Mouse (Mus musculus) embryonic fibroblast, embryonic 13.5 days (primary cell): ENCODE results near the gene Phactr3.

Experiments used
- CTCF ChIP-seq: IDR thresholded peaks from 2 replicates; pipeline ENCODE4 v1.5.1; 2011; ENCODE audit warnings: mild to moderate bottlenecking, control low read depth, low read length, moderate library complexity, borderline replicate concordance; ENCODE audit not compliant: insufficient read depth
- POLR2A ChIP-seq: IDR thresholded peaks from 2 replicates; pipeline ENCODE4 v1.6.1; 2011; ENCODE audit warnings: low read depth, mild to moderate bottlenecking, control low read depth, low read length, moderate library complexity

GRCm38 (mm10) chr2:178204455-178204854 is 85.7 kb downstream of the Phactr3 start:
- TF ChIP-seq CTCF = no peak
- TF ChIP-seq POLR2A = no peak
